Mouse (Mus musculus) hindbrain, embryonic 16.5 days (tissue): ENCODE data around the gene 1190005I06Rik. TPM values are rescaled to one million over a fixed set of nuclear protein-coding genes. Genes with fewer than 3 reads are reported as not detected.

Source experiments
- ATAC-seq: fragments of 200-750 bp; cut with Nextera tagmentation; 2 replicates; pipeline ENCODE4 v1.8.0; 2017; ENCODE audit warnings: moderate TSS enrichment, moderate library complexity
- H3K27ac ChIP-seq: fragments of 300-500 bp; sonication (generic); 2 replicates; pipeline ENCODE4 v1.5.1; 2014; ENCODE audit warnings: low read depth, mild to moderate bottlenecking, control low read depth, low read length, moderate library complexity
- H3K27me3 ChIP-seq: fragments of 300-500 bp; sonication (generic); replicated peaks from 2 replicates; pipeline ENCODE4 v1.6.1; 2014; ENCODE audit warnings: low read length; ENCODE audit not compliant: control insufficient read depth, insufficient read depth
- H3K36me3 ChIP-seq: fragments of 300-500 bp; sonication (generic); 2 replicates; pipeline ENCODE4 v1.6.1; 2014; ENCODE audit warnings: mild to moderate bottlenecking, low read length, moderate library complexity, mixed read lengths; ENCODE audit not compliant: control insufficient read depth, insufficient read depth
- H3K4me1 ChIP-seq: fragments of 300-500 bp; sonication (generic); 2 replicates; pipeline ENCODE4 v1.6.1; 2014; ENCODE audit warnings: low read depth, low read length; ENCODE audit not compliant: control insufficient read depth, insufficient read depth
- H3K4me2 ChIP-seq: fragments of 300-500 bp; sonication (generic); 2 replicates; pipeline ENCODE4 v1.6.1; 2014; ENCODE audit warnings: mild to moderate bottlenecking, low read length, control low read depth, moderate library complexity
- H3K4me3 ChIP-seq: fragments of 300-500 bp; sonication (generic); 2 replicates; pipeline ENCODE4 v1.5.1; 2014; ENCODE audit warnings: mild to moderate bottlenecking, low read length, control low read depth, moderate library complexity
- H3K9ac ChIP-seq: fragments of 300-500 bp; sonication (generic); 2 replicates; pipeline ENCODE4 v1.6.1; 2014; ENCODE audit warnings: low read depth, mild to moderate bottlenecking, control low read depth, low read length, moderate library complexity
- H3K9me3 ChIP-seq: fragments of 300-500 bp; sonication (generic); 2 replicates; pipeline ENCODE4 v1.6.1; 2014; ENCODE audit warnings: mild to moderate bottlenecking, low read length, moderate library complexity; ENCODE audit not compliant: control insufficient read depth
- WGBS: fragments of 180-500 bp; shearing (Covaris S2); extraction: QIAGEN DNeasy Blood & Tissue Kit; methylation state at CpG from one replicate; pipeline ENCODE4 v1.1.7; 2014; 5-methylcytosine and 5-hydroxymethylcytosine counted together
- polyA plus RNA-seq: library from polyadenylated mRNA; unstranded; fragments of >200 nt; fragmentation: Nextera tagmentation; extraction: Ambion mirVana; gene quantifications from 2 replicates; pipeline ENCODE4 v1.2.1, GENCODE M21; 2015

The 1190005I06Rik gene
- polyA plus RNA-seq, 1 experiment from 2014 or later, result 20.5 TPM

DNA sequence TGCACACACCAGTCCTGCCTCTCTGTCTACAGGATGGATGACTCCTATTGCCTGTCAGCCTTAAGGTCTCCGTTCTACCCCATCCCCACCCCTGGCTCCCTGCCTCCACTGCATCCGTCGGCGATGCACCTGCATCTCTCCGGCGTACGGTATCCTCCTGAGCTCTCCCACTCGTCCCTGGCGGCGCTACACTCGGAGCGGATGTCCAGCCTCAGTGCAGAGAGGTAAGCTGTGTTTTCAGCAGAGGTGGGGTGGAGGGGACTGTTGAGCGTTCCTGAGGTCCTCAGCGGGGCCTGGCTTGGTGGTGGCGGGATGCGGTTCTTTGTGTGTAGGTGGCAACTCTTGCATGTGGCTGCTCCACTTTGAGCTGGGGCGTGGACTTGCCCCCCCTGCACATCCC is 79.7 kb downstream of the 1190005I06Rik start:
- no peak overlapping the region for H3K4me2 ChIP-seq
- H3K4me1 ChIP-seq, result peaks cover 31% of the 10 kb centered on the region
- H3K27ac ChIP-seq, result no peak overlapping the region
- no peak overlapping the region for H3K4me3 ChIP-seq
- H3K9me3 ChIP-seq, result no peaks in the 10 kb centered on the region
- 94% methylated on average over 17 of the region's 17 CpGs for WGBS
- H3K27me3 ChIP-seq, result no peaks in the 10 kb centered on the region
- no peak for ATAC-seq
- H3K36me3 ChIP-seq, result peaks cover 31% of the 10 kb centered on the region
- no peak overlapping the region for H3K9ac ChIP-seq

- Histone ChIP-seq H3K36me3 (peaks cover 29% of the 10 kb centered on the region), H3K27me3 (no peaks in the 10 kb centered on the region), H3K9me3 (no peaks in the 10 kb centered on the region), H3K27ac (no peak overlapping the region), H3K9ac (no peak overlapping the region), H3K4me2 (no peak overlapping the region), H3K4me1 (peaks cover 39% of the 10 kb centered on the region), H3K4me3 (no peak overlapping the region)
- ATAC-seq, result no peak
- 72% methylated on average over 8 of the region's 8 CpGs for WGBS
Observed at GRCm38 (mm10) chr8:120566681-120567080, 80.8 kb downstream of the 1190005I06Rik start.

DNA sequence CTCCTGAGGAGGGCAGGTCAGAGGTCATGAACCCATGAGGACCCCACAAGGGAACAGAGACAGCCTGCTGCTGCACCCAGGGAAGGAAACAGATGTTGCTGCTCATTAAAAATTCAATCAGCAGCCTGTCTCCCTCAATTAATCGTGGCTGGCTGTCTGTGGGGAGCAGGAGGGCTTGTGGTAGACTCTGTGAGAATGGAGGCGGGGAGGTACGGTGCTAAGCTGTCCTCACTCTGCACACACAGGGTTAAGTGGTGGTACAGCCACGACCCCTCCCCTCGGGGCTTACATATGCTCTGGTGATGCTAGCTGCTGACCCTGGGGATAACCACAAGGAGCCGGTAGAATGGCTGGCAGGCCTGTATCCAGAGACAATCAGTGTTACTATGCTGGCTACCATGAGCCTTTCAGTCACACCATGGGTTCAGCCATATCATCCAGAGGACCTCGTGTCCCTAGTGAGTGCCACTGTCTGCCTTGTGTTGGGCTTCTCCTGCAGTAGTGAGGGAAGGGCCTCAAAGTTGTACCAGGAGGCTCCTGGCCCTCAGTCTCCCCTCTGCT is 82.2 kb downstream of the 1190005I06Rik start:
- 12% methylated on average over 7 of the region's 7 CpGs for WGBS
- Histone ChIP-seq H3K4me3 (no peak overlapping the region), H3K27ac (peak overlapping the region; percentile 13; the same call in 1 of the 2 replicates), H3K27me3 (no peaks in the 10 kb centered on the region), H3K9ac (no peak overlapping the region), H3K4me2 (no peak overlapping the region), H3K9me3 (no peaks in the 10 kb centered on the region), H3K4me1 (peaks cover 52% of the 10 kb centered on the region), H3K36me3 (peaks cover 27% of the 10 kb centered on the region)
- ATAC-seq, result no peak

GRCm38 (mm10) chr8:120563851-120564837 is 83.3 kb downstream of the 1190005I06Rik start:
- Histone ChIP-seq H3K9ac (no peak overlapping the region), H3K4me2 (peak overlapping the region; percentile 10; the same call in 1 of the 2 replicates)
- WGBS, result 10% methylated on average over 20 of the region's 20 CpGs

DNA sequence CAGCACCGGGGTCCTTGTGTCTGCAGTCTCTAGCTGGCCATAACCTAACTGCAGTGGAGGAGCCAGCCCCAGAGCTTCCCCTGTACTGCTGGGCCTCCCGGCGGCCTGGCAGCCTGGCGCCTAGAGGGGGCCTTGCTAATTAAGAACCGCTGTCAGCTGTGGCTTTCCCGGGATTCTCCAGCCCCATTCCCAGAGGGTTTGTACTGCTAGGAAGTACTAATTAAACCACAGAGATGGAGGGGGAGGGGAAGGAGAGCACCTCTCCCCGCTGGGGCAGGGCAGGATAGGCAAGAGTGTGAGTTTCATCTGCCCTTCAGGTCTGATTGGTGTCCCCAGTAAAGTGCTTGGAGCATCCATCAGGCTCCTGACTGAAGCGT is 84.1 kb downstream of the 1190005I06Rik start:
- no peak overlapping the region for H3K4me3 ChIP-seq
- ATAC-seq, result 0 out of 2 replicates have a peak, but pooled peaks have one; percentile 5
- 0 out of 2 replicates have a peak overlapping the region, but pooled peaks have one; percentile 16 for H3K4me2 ChIP-seq
- H3K4me1 ChIP-seq, result peaks cover 67% of the 10 kb centered on the region
- WGBS, result 9% methylated on average over 8 of the region's 8 CpGs
- peaks cover 14% of the 10 kb centered on the region for H3K36me3 ChIP-seq
- H3K27me3 ChIP-seq, result no peaks in the 10 kb centered on the region
- H3K27ac ChIP-seq, result peak overlapping the region; percentile 59
- no peaks in the 10 kb centered on the region for H3K9me3 ChIP-seq
- H3K9ac ChIP-seq, result no peak overlapping the region; the same call in 1 of the 2 replicates

More at GRCm38 (mm10) chr8:120563851-120564837, 83.3 kb downstream of the 1190005I06Rik start:
- no peak overlapping the region for H3K4me3 ChIP-seq
- ATAC-seq, result peak; percentile 62
- H3K9me3 ChIP-seq, result no peaks in the 10 kb centered on the region
- H3K27ac ChIP-seq, result peak overlapping the region; percentile 59
- no peaks in the 10 kb centered on the region for H3K27me3 ChIP-seq
- H3K36me3 ChIP-seq, result peaks cover 22% of the 10 kb centered on the region
- peaks cover 63% of the 10 kb centered on the region for H3K4me1 ChIP-seq

DNA sequence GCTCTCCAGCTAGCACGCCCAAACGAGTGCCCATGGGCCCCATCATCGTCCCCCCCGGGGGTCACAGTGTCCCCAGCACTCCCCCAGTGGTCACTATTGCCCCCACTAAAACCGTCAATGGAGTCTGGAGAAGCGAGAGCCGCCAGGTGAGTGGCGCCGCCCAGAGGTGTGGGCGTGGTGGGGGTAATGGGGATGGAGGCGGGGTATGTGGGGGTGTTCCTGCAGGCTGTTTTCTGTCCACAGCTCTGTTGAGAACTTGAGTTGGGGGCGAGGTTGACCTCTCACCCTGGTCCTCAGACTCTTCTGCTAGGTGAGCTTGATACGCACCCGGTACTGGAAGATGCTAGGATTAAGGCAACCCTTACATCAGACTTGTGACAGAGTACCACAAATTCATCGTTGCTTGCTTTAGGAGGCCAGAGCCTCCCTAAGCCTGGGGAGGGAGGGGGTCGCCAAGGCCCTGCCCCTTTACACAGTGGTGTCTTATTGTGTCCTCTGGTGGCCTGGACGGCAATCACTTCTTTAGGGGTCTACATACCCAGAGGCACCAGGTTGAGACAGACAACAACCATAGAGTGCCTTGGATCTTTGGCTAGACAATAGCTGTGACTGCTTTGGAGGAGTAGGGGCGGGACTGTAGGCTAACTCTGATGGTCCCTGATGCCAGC is 84.6 kb downstream of the 1190005I06Rik start:
- Histone ChIP-seq H3K4me2 (0 out of 2 replicates have a peak overlapping the region, but pooled peaks have one; percentile 16), H3K36me3 (peaks cover 9% of the 10 kb centered on the region)

DNA sequence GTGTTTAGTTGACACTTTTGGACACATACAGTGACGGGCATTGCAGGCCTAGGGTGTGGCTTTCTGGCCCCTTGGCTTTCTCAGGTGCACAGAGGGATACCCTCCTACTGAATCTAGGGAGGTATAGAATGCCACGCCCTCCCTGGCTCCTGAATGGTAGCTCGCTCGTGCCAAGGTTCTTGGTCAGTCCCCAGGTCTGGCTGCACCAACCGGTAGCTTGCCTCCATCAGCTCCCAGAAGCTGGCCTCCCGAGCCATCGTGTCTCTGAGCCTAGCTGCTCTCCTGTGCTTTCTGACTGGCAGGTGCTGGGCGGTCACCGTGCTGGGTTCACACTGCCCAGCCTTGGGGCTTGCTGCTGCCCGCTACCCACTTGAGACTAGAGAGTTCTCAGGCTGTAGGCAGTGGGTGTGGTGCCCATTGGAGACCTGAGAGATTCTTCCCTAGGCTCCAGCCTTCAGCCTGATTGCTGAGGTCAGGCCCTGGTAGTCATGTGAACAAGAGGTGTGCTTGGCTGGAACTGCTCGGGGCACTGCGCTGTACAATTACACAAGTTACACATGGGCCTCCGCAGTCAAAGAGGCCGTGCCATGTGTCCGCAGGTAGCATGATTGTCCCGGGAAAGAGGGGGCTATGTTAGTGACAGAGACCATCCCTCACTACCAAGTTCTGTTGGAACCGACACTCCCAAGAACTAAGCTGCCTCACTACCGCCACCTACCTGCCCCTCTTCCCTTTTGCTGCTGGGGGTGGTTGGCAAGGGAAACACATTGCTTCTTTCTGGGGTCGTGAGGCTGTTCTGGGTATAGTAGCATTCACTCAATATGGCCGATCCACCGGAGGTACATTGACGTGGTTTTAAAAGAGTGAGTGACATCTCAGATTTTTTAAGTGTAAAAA is 85.6 kb downstream of the 1190005I06Rik start:
- Histone ChIP-seq H3K36me3 (no peaks in the 10 kb centered on the region; the same call in 1 of the 2 replicates), H3K4me3 (no peak overlapping the region), H3K27me3 (no peaks in the 10 kb centered on the region), H3K4me1 (peaks cover 83% of the 10 kb centered on the region), H3K27ac (no peak overlapping the region), H3K9ac (peak overlapping the region; percentile 8; the same call in 1 of the 2 replicates), H3K9me3 (no peaks in the 10 kb centered on the region), H3K4me2 (no peak overlapping the region)
- 82% methylated on average over 22 of the region's 22 CpGs for WGBS
- no peak for ATAC-seq

More for the DNA sequence above, 84.6 kb downstream of the 1190005I06Rik start:
- WGBS, result 82% methylated on average over 18 of the region's 18 CpGs
- H3K4me3 ChIP-seq, result no peak overlapping the region
- H3K4me1 ChIP-seq, result peaks cover 72% of the 10 kb centered on the region
- no peaks in the 10 kb centered on the region for H3K9me3 ChIP-seq
- ATAC-seq, result no peak
- no peaks in the 10 kb centered on the region for H3K27me3 ChIP-seq
- H3K27ac ChIP-seq, result peak overlapping the region; percentile 59
- no peak overlapping the region; the same call in none of the 2 replicates for H3K9ac ChIP-seq

DNA sequence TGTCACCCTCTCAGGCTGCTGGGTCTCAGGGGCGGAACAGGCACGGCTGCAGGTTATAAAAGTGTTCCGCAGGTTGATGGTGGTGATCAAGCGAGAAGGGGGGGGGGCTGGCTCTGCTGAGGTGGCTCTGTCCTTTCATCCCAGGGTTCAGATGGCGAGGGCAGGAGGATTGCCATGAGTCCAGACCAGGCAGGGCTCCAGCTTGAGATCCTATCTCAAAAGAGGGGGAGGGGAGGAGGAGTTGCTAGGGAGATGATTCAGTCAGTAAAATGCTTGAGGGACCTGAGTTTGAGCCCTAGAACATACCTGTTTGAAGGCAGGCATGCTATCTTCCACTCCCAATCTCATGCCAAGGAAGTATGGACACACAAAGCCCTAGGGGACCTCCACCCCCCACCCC is 86.9 kb downstream of the 1190005I06Rik start:
- ATAC-seq, result no peak
- no peak overlapping the region for H3K4me2 ChIP-seq
- H3K9me3 ChIP-seq, result no peaks in the 10 kb centered on the region
- no peak overlapping the region for H3K27ac ChIP-seq
- no peak overlapping the region for H3K9ac ChIP-seq
- no peaks in the 10 kb centered on the region for H3K27me3 ChIP-seq
- H3K36me3 ChIP-seq, result no peaks in the 10 kb centered on the region
- WGBS, result 75% methylated on average over 5 of the region's 5 CpGs
- H3K4me1 ChIP-seq, result peaks cover 90% of the 10 kb centered on the region
- no peak overlapping the region for H3K4me3 ChIP-seq
